Mouse (Mus musculus) left cerebral cortex, postnatal 25 days (tissue): Measurements from ENCODE around the gene Mrpl1. TPM values are rescaled to one million over a fixed set of nuclear protein-coding genes. Genes with fewer than 3 reads are reported as not detected.

Source experiments
- DNase-seq, 2 experiments: peaks; one replicate each; pipeline ENCODE4 v3.0.0; 2022; ENCODE audit warnings: low spot score in 2 of 2, mixed read lengths in 1 of 2
- intact Hi-C: fragments of 180-260 bp; cut with DNase I; formaldehyde crosslinking; loops from one replicate; pipeline ENCODE4 v1.15.1; 2025
- total RNA-seq, 2 experiments: library from RNA; stranded (reverse); gene quantifications; 2 replicates each; pipeline ENCODE4 v1.2.3; 2021

The Mrpl1 gene
- total RNA-seq, 2 experiments from 2014 or later = 13.9 to 16.3 TPM

DNA sequence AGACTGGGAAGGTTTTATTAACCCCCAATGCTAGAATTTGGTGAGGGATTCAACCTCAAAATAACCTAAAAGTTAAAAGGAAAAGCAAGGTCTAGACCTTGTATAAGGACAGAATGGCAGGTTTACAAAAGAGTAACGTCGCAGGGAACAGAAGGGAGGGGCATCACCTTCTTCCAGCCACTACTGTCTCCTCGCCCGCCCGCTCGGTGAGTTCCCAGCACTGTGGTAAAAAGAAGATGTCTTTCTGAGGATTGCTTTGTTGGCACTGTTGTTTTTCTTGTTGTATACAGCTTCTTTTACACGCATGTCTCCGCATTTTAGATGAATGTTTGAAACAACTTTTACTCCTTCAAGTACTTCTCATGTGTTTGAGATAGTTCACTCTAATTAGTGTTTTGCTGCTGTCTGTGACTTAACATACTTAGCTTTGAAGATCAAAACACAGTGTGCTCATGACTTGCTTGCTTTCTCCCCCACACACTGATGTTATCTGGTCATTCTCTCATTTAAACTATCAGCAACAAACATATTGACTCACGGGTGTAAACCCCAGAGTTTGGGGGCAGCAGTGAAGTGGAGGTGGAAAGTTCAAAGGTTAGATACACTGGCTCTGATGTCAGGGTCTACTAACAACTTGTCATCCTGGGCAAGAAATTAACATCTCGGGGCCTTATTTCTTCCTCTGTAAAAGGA lies 7.7 kb upstream of the Mrpl1 start:
- no peak for DNase-seq

DNA sequence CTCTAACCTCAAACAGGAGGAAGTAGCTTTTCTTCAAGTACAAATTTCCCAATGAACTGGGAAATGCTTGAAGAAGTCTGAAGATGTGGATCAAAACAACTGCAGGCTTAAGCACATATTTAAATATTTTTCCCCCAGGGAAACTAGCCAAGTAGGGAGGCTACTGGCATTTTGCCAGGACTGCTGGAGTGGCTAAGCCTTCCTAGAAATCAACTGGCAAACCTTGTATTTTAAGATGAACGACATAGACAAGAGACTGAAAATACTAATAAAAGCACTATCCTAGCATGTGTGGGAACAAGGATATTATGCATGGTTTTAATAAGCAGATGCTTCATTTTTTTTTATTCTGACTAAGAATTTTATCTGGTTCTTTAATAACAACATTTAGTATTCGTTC lies 2.4 kb upstream of the Mrpl1 start:
- peak in 1 of 2 experiments; percentile 24 for DNase-seq
- intact Hi-C loops = no loop called here

More for the DNA sequence above, 7.7 kb upstream of the Mrpl1 start:
- intact Hi-C loops = no loop called here

DNA sequence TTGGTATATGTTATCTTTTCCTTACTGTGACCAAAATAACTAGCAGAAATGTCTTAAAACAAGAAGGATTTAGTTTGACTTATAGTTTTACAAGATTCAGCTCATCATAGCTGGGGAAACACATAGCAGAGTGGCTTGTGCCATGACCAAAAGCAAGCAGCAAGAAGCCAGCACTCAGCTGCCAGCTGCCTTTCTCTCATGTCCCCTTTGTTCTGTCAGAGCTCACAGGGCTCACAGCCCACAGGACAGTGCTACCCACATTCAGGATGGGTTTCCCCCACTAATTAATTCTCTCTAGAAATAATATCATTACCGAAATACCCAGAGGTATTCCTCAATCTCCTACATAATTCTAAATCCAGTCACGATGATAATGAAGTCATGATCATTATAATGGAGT lies 1.8 kb upstream of the Mrpl1 start:
- intact Hi-C loops = no loop called here

DNA sequence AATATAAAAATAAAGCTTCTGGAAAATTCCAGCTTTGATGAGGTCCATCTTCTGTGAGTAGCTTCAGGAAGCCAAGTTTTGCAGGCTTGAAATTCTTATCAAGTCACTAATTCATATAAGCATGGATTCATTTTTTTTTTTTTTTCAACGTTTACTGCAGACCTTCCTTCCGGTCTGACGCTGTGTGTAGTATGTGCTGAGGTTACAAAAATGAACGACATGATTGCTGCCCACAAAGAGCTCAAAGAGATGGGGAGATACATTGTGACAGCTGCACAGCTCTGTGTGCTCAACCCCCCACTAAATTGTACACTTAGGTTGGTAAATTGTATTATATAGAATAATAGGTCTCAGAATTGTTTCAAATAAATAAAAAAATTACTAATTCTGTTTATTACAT lies 750 bp upstream of the Mrpl1 start:
- intact Hi-C loops = no loop called here
- DNase-seq = no peak

More for the DNA sequence above, 1.8 kb upstream of the Mrpl1 start:
- DNase-seq = no peak

DNA sequence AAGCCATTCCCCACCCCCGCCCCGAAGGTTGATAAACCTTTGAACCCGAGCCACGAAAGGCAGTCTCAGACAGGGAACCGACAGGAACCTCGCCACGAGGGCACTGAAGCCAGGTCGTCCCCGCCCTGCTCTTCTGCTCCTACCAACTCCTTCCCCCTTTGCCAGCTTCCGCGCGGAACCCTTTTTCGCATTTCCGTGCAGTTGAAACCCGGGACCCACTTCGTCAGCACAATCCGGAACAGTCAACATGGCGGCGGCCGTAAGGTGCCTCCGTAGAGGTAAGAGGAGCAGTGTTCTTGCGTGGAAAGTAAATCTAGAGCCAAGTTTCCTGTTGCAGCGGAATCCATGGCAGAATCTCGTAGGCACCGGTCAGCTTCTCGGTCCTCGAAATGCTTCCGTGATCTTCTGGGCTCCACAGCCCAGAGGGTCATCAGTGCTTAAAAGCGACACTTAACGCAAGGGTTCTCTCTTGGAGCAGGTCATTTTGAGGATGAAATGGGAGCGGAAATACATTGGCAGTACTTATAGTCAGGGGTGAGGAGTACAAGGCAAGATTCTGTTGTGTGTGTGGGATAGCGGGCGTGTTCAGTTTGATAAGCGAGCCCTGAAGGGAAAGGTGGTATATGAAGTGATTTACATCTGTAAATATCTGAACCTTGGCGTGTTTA lies 757 bp downstream of the Mrpl1 start:
- DNase-seq = peak; percentile 89 to 95
- intact Hi-C loops = loop anchor here (1.0 kb wide), 1 partner anchor 49 kb away; no protein-coding TSS in a partner anchor

DNA sequence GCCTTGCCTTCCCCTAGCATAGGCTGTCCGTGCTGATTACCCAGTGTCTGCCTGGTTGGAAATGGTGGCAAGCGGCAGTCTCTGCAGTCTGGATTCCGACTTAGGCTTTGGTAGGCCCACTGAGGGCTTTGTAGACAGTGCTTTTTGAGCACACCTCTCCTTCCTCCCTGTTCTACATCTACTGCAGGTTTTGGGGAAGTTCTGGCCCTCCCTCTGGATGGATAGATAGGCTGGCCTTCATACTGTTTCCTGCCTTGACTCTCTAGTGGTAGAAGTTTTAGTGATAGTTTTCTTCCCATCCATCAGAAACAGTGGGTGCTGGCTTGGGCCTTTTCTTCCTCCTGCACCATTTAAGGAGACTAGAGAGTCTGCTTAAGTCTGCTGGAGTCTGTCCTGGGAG lies 9.4 kb downstream of the Mrpl1 start:
- no peak for DNase-seq
- intact Hi-C loops = no loop called here

DNA sequence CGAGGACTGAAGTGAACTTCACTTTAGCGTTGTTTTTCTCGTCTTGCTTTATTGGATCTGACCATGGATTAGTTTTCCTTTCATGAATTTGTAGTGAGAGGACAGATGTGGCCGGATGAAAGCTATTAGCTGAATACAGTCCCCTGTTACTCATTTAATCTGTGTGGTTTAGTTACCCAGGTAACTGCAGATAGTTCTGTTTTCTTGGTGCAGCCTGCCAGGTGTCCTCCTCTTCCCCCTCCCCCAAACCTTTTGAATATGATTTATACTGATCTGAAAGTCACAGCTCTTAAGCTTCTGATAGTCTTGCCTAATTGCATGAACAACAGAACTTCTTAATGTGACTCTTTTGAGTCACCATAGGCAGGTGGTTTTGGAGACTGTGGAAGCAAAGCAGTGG lies 10.2 kb downstream of the Mrpl1 start:
- intact Hi-C loops = no loop called here
- no peak for DNase-seq

DNA sequence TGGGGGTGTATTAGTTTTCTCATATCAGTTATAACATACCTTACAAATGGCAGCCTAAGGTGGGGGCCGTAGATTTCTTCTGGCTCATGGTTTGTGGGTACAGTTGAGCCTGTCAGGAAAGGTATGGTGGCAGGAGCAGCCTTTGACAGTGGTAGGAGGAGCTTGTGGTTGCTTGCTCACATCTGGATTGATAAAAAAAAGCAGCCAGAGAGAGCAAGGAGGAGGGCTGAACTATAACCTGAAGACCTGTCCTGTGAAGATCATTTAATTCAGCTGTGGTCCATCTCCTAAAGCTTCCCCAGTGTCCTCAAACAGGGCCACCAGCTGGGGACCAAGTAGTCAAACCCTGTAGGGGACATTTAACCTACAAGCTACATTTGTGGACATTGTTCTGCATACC lies 12.0 kb downstream of the Mrpl1 start:
- intact Hi-C loops = no loop called here
- DNase-seq = no peak

DNA sequence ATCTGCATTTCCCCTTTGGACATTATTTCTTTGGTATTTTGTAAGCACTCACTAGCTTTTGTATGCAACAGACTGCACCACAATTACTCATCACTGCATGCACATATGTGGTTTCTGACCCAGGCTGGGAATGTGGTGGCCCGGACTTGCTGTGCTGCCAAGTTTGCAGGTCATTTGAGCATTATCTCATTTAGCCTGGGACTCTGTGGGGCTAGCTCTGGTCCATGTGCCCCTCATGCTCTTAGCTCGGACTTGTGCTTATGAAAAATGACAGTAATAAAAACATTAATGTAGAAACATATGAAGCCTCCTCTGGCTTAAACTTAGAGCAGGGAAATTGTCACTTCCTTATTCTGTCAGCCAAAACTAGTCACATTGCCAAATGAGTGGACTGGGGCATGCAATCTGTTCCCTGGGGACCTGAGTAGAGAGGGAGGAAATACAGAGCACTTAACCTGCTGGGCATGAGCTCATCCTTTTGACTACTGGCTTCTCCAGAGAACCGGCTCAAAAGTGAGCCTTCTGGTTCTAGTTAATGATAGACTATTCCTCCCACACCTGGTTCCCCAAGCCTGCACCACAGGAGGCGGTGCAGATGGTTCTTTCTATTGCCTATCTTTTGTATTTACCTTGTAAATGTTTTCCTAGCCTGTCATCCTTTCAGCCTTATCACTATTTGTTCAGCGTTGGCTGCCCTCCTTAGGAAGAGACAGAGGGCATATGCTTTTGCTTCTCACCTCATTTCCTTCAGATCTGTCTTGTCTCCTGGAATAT lies 12.7 kb downstream of the Mrpl1 start:
- peak in 1 of 2 experiments; percentile 6 for DNase-seq

DNA sequence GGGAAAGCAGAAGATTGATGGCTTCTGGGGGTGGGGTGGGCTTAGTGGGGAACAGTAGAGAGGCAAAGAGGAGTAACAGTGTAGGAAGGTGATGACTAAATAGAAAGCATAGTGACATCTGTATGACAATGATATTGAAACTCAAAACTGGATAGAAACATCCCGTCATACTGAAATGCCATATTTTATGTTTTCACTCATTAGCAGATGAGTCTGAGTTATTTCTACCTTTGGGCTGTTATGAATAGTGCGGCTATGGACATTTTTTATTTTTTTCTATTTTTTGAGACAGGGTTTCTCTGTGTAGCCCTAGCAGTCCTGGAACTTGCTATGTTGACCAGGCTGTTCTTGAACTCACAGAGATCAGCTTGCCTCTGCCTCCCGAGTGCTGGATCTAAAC lies 13.7 kb downstream of the Mrpl1 start:
- intact Hi-C loops = no loop called here
- no peak for DNase-seq

More for the DNA sequence above, 12.7 kb downstream of the Mrpl1 start:
- intact Hi-C loops = no loop called here

DNA sequence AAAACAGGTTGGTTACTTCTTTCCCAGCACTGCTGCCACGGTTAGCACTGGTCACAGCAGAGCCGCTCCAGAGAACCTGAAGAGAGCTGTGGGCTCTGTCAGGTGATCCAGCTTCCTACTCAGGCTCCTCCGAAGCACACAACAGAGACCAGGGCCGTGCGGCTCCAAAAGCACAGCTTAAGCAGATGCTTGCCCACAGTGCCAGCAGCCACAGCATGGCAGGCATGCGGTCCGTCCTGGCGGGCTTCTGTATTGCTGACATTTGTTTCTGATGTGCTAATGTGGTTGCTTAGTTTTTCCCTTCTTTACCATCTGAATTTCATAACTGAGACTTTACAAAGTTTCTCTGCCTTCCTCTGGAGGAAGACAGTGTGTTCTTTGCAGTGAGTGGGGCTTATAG lies 17.2 kb downstream of the Mrpl1 start:
- intact Hi-C loops = no loop called here

DNA sequence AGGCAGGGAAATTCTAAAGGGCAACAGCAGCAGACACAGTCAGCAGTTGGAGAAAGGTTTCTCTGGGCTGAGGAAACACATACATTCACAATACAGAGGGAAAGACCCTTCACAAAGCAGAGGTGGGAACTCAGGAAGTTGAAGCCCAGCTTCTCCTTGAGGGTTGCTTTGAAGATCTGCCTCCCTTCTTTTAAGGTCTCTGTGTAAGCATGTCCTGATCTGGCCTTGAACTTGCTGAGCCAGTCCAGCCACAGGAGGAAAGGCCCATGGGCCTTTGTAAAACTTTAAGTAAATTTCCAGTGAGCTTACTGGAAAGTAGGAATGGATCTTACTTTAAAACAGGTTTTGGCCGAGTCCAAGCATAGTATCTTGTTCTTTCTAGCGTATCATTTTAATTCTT lies 19.7 kb downstream of the Mrpl1 start:
- intact Hi-C loops = no loop called here

More for the DNA sequence above, 17.2 kb downstream of the Mrpl1 start:
- no peak for DNase-seq

DNA sequence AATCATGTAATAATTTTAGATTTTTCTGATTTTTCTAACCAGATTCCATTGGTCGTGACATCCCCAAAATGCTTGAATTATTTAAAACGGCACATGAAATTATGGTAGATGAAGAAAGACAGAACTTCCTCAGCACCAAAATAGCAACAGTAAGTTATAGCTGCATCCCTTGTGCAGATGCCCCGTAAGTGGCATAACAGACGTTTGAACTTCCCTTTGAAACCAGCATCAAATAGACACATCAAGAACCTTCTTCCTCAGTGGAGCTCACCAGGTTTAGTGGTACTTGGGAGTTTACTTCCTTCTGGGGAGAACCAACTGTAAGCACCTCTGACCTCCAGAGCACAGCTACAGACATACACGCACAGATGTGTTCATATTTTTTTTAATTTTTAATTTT lies 29.5 kb downstream of the Mrpl1 start:
- intact Hi-C loops = no loop called here
- DNase-seq = no peak

More for the DNA sequence above, 19.7 kb downstream of the Mrpl1 start:
- no peak for DNase-seq

DNA sequence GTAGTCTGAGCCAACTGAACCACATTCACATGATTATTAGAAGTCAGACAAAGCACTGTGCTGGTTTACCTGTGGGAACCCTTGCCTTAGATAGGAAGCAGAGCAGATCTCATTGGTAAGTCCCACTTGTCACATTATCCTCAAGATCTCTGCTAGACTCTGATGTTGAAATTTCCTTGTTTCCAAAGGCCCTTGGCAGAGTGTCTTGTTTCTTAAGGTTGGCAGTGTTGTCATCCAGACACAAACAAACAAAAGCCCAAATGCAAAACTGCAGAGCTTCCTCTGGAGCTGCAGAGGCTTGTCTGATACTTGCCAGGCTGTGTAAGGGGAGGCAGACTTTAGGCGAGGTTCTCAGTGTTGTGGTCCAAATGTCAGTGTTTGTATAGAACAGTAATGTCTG lies 31.6 kb downstream of the Mrpl1 start:
- intact Hi-C loops = no loop called here
- no peak for DNase-seq

DNA sequence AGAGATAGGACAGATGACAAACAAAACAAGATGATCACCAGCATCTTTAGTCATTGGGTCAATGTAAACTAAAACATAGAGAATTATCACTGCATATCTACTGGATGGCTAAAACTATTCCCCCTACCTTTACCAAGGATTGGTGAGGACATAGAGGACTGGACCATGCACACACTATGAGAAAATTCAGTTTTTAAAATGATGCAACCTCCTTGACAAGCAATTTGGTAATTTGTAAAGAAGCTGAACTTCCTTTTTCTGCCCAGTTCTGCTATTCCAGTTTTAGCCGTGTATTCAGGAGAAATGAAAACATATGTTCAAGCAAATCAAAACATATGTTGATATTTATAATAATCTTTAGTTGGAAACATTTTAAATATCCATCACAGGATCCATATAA lies 35.2 kb downstream of the Mrpl1 start:
- no peak for DNase-seq
- intact Hi-C loops = no loop called here

DNA sequence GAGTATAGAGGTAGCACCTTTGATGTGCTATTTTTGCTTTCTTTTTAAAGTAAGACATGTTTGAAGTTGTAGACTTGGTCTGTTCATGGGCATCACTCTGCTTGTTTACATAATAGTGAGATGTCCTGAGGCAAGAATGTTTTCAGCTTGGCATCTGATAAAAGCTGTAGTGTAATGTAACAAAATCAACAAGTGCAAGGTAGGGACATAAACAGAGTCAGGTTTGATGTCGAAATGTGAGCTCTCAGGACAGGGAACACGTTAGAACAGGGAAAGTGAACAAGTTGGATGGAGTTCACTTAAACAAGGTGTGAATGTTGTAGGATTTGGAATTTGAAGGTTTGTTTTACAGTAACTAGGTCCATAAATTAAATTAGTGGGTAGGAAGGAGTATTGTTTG lies 44.7 kb downstream of the Mrpl1 start:
- no peak for DNase-seq
- intact Hi-C loops = no loop called here

DNA sequence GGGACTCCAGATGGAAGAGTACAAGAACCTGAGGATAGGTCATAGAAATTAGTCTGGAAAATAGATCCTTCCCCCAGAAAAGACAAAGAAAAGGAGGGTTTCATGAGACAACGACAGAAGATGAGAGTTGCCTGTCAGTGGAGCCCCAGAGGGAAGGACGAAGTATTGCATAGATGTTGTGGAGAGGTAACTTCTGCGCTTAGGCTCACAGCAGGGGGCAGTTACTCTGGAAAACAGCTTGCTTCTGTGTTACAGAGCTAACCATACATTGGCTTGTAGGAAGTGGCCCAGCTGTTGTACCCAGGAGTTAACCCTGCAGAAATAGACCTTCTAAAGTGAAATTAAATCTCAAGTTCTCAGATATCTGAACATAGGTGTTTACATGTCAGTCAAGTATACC lies 45.9 kb downstream of the Mrpl1 start:
- intact Hi-C loops = no loop called here
- no peak for DNase-seq

DNA sequence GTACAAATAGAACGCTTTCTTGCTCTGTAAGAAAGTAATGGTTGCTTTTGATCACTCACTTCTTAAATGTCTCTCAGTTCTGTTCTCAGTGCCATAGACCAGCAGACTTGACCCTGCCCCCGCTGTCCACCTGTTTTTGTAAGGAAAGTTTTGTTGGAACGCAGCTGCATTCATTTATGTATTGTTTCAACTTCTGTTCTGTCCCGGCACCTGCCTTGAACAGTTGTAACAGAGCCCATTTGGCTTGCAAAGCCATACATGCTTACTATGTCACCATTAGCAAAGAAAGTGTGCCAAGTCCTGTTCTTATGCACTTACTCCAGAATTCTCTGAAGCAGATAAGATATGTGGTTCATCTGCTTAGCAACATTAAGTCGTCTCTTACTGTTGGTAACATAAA lies 48.9 kb downstream of the Mrpl1 start:
- DNase-seq = no peak
- intact Hi-C loops = no loop called here

DNA sequence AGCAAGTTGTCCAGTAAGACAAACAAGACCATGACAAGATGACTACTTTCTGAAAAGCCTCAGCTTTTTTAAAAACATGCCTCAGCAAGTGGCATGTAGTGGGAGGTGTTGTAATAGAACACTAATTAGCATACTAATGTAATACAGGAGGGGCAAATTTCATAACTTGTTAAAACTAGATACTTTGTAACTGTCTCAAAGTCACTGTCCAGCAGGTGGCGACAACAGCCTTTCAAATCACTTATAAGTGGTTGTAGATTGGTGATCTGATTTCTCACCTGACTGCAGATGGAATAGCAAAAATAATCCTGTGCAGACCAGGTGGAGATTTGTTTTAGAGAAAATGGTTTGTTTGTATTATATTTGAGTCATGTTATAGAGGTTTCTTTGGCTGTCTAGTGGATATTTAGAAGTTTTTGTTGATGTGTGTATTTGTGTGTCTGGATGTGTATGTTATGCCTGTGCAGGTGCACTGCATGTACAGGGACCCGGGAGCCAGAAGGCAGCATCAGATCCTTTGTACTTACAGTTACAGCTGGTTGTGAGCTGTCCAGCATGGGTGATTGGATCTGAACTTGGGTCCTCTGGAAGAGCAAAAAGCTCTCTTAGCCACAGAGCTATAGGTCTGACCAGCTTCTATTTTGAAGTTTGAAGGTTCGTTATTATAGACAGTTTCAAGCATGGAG lies 57.9 kb downstream of the Mrpl1 start:
- intact Hi-C loops = loop anchor here (5.0 kb wide), 2 partner anchors 105 to 410 kb away; partner anchors contain the start of gene Fras1
- DNase-seq = peak; percentile 69 to 70

DNA sequence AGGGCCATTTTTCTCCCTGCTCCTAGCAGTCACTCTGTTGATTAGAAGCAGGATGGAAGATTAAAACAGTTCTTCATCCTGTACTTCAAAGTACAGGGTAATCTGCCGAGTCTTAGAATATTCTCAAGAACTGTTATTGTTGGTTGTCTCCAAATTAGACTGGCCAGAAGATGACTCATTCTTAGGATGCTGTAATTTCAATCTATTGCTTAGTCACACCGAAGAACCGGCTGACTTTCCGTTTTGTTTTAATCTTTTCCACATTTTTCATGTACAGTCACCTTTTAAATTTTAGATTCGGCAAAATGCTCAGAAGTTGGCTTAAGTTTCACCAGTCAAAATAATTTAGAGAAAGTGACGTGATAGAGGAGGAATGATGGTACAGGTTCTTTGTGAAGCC lies 61.8 kb downstream of the Mrpl1 start:
- peak in 1 of 2 experiments; percentile 25 for DNase-seq
- intact Hi-C loops = no loop called here
